Mouse (Mus musculus): ENCODE measurements at regions not wholly inside any gene's neighbourhood (a gene's known extent, or its start where the extent isn't known, plus 50 kb on each side); places are given as distances from the start of the nearest gene placed in this dataset.

DNA sequence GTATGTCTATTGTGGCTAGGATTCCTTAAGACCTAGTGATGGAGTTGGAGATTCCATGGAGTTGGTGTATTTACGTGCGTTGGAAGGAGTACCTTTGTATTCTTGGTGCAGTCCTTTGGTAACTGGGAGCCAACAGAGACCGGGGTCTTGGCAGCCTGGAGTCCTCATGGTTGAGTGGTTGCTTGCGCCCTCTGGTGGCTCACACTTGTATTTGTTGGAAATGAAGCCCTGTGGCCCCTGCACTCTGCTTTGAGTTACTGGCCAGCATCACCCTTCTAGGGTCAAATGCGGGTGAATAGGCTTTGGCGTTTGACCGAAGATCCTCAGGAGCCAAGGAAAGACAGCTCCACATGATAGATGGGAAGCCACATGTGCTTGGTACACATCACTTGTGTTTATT, 207.1 kb downstream of the Fam169b start:
- Histone ChIP-seq H3K36me3 (ENCODE audit: control insufficient read depth, insufficient read depth, low read length) (no peaks in the 10 kb centered on the region), H3K9ac (ENCODE audit: low read length) (no peak overlapping the region), H3K4me2 (ENCODE audit: low read length) (no peak overlapping the region), H3K27me3 (replicated peaks; ENCODE audit: control insufficient read depth, insufficient read depth, low read length) (peaks cover 6% of the 10 kb centered on the region; the same call in 1 of the 2 replicates), H3K4me1 (replicated peaks; ENCODE audit: control insufficient read depth, insufficient read depth, low read length) (no peaks in the 10 kb centered on the region), H3K27ac (ENCODE audit: low read depth) (no peak overlapping the region), H3K9me3 (ENCODE audit: control insufficient read depth, low read length) (no peaks in the 10 kb centered on the region), H3K4me3 (ENCODE audit: low read depth, low read length) (no peak overlapping the region)
- 28% methylated on average over 7 of the region's 7 CpGs for WGBS
- ATAC-seq (replicated peaks; ENCODE audit: low FRiP score, low TSS enrichment, low read depth), result peak; percentile 50; the same call in 1 of the 2 replicates
- DNase-seq (ENCODE audit: low spot score), result peak; percentile 71

- WGBS, result 55% methylated on average over 3 of the region's 3 CpGs
- ATAC-seq (replicated peaks; ENCODE audit: low FRiP score, low TSS enrichment, low read depth) (no peak), DNase-seq (ENCODE audit: low spot score) (peak; percentile 48)
- Histone ChIP-seq H3K9ac (ENCODE audit: low read length) (no peak overlapping the region), H3K36me3 (ENCODE audit: control insufficient read depth, insufficient read depth, low read length) (no peaks in the 10 kb centered on the region), H3K4me3 (ENCODE audit: low read depth, low read length) (no peak overlapping the region), H3K27ac (ENCODE audit: low read depth) (no peak overlapping the region), H3K27me3 (replicated peaks; ENCODE audit: control insufficient read depth, insufficient read depth, low read length) (peaks cover 6% of the 10 kb centered on the region; the same call in 1 of the 2 replicates), H3K4me1 (replicated peaks; ENCODE audit: control insufficient read depth, insufficient read depth, low read length) (no peaks in the 10 kb centered on the region), H3K4me2 (ENCODE audit: low read length) (no peak overlapping the region), H3K9me3 (ENCODE audit: control insufficient read depth, low read length) (no peaks in the 10 kb centered on the region)
Observed at GRCm38 (mm10) chr7:68480336-68480735, 206.7 kb downstream of the Fam169b start.

DNA sequence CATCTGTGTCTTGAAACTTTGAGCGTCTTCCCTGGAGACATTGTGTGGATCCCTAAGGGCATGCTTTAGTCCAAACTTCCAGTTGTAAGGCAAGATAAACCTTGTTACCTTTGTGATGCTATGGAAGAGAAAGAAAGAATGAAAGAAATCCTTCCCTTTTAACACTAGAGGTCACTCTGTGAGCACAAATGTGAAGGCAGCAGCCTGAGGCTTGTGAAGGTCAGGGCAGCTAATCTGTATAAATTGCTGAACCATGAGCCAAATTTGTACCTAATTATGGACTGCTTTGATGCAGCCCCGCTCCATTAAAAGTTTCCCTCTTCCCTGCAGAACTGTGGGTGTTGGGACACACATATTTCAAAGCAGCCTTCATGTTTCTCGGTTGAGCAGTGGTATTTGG, 204.4 kb downstream of the Fam169b start:
- no peaks in the 10 kb centered on the region for H3K9me3 ChIP-seq (ENCODE audit: control insufficient read depth, low read length)
- no peak overlapping the region for H3K27ac ChIP-seq (ENCODE audit: low read depth)
- peaks cover 6% of the 10 kb centered on the region; the same call in 1 of the 2 replicates for H3K27me3 ChIP-seq (replicated peaks; ENCODE audit: control insufficient read depth, insufficient read depth, low read length)
- H3K4me3 ChIP-seq (ENCODE audit: low read depth, low read length), result no peak overlapping the region
- H3K4me1 ChIP-seq (replicated peaks; ENCODE audit: control insufficient read depth, insufficient read depth, low read length), result no peaks in the 10 kb centered on the region; the same call in 1 of the 2 replicates
- H3K4me2 ChIP-seq (ENCODE audit: low read length), result no peak overlapping the region
- H3K36me3 ChIP-seq (ENCODE audit: control insufficient read depth, insufficient read depth, low read length), result no peaks in the 10 kb centered on the region
- DNase-seq (ENCODE audit: low spot score), result no peak
- ATAC-seq (replicated peaks; ENCODE audit: low FRiP score, low TSS enrichment, low read depth), result no peak
- no peak overlapping the region for H3K9ac ChIP-seq (ENCODE audit: low read length)
- 58% methylated on average over 3 of the region's 3 CpGs for WGBS

DNA sequence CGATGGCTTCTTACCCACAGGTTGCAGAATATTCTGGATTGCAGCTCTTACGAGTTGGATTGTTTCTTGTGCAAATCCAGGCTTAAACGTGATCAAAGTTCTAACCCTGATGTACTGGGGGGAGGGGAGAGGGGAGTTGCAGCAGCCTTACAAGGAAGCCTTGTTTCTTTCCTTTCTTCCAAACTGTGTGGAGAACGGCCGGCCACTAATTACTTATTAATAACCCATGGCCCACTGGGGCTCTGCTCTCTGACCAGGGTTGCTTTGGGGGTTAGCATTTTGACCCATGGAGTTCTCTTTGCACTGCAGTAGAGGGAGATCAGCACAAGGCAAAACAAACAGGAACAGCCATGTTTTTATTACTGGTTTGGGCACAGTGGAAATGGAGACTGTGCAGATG, 199.2 kb downstream of the Fam169b start:
- H3K27me3 ChIP-seq (replicated peaks; ENCODE audit: control insufficient read depth, insufficient read depth, low read length), result no peaks in the 10 kb centered on the region
- DNase-seq (ENCODE audit: low spot score) (no peak), ATAC-seq (replicated peaks; ENCODE audit: low FRiP score, low TSS enrichment, low read depth) (no peak)
- H3K9ac ChIP-seq (ENCODE audit: low read length), result no peak overlapping the region
- 22% methylated on average over 5 of the region's 5 CpGs for WGBS
- H3K27ac ChIP-seq (ENCODE audit: low read depth), result no peak overlapping the region
- H3K36me3 ChIP-seq (ENCODE audit: control insufficient read depth, insufficient read depth, low read length), result no peaks in the 10 kb centered on the region
- H3K4me2 ChIP-seq (ENCODE audit: low read length), result no peak overlapping the region
- no peaks in the 10 kb centered on the region; the same call in 1 of the 2 replicates for H3K4me1 ChIP-seq (replicated peaks; ENCODE audit: control insufficient read depth, insufficient read depth, low read length)
- no peaks in the 10 kb centered on the region for H3K9me3 ChIP-seq (ENCODE audit: control insufficient read depth, low read length)
- no peak overlapping the region for H3K4me3 ChIP-seq (ENCODE audit: low read depth, low read length)

- Histone ChIP-seq H3K27ac (ENCODE audit: low read depth) (no peak overlapping the region), H3K36me3 (ENCODE audit: control insufficient read depth, insufficient read depth, low read length) (no peaks in the 10 kb centered on the region), H3K4me3 (ENCODE audit: low read depth, low read length) (no peak overlapping the region), H3K27me3 (replicated peaks; ENCODE audit: control insufficient read depth, insufficient read depth, low read length) (no peaks in the 10 kb centered on the region), H3K9ac (ENCODE audit: low read length) (no peak overlapping the region), H3K4me2 (ENCODE audit: low read length) (no peak overlapping the region), H3K9me3 (ENCODE audit: control insufficient read depth, low read length) (no peaks in the 10 kb centered on the region), H3K4me1 (replicated peaks; ENCODE audit: control insufficient read depth, insufficient read depth, low read length) (no peaks in the 10 kb centered on the region; the same call in 1 of the 2 replicates)
- no peak for ATAC-seq (replicated peaks; ENCODE audit: low FRiP score, low TSS enrichment, low read depth)
- WGBS, result 24% methylated on average over 11 of the region's 11 CpGs
- DNase-seq (ENCODE audit: low spot score), result no peak
Observed at GRCm38 (mm10) chr7:68470983-68471382, 197.3 kb downstream of the Fam169b start.

GRCm38 (mm10) chr7:68468574-68468973, 194.9 kb downstream of the Fam169b start:
- 82% methylated on average over 5 of the region's 5 CpGs for WGBS
- ATAC-seq (replicated peaks; ENCODE audit: low FRiP score, low TSS enrichment, low read depth), result no peak
- H3K9me3 ChIP-seq (ENCODE audit: control insufficient read depth, low read length), result no peaks in the 10 kb centered on the region
- H3K9ac ChIP-seq (ENCODE audit: low read length), result no peak overlapping the region
- no peaks in the 10 kb centered on the region; the same call in 1 of the 2 replicates for H3K4me1 ChIP-seq (replicated peaks; ENCODE audit: control insufficient read depth, insufficient read depth, low read length)
- H3K36me3 ChIP-seq (ENCODE audit: control insufficient read depth, insufficient read depth, low read length), result no peaks in the 10 kb centered on the region
- no peaks in the 10 kb centered on the region for H3K27me3 ChIP-seq (replicated peaks; ENCODE audit: control insufficient read depth, insufficient read depth, low read length)
- H3K4me2 ChIP-seq (ENCODE audit: low read length), result no peak overlapping the region
- DNase-seq (ENCODE audit: low spot score), result no peak
- H3K4me3 ChIP-seq (ENCODE audit: low read depth, low read length), result no peak overlapping the region
- no peak overlapping the region for H3K27ac ChIP-seq (ENCODE audit: low read depth)

DNA sequence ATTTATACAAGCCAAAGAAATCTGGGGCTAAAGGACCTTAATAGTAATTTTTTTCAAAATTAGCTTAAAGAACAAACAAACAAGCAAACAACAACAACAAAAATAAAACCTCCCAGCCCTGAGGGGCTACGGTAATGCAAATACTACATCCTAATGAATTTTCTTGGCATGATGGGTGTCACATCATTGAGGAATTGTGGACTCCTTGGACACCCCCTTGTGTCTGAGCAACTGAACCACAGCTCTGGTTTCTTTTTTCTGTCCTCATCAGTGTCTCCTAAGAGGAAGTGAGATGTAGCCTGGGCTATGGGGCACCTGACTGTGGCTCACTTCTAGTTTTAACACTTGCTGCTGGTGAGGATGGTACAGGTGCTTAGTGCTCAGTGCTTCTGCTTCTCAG, 184.2 kb downstream of the Fam169b start:
- Histone ChIP-seq H3K4me3 (ENCODE audit: low read depth, low read length) (no peak overlapping the region), H3K27ac (ENCODE audit: low read depth) (no peak overlapping the region), H3K4me1 (replicated peaks; ENCODE audit: control insufficient read depth, insufficient read depth, low read length) (no peaks in the 10 kb centered on the region), H3K36me3 (ENCODE audit: control insufficient read depth, insufficient read depth, low read length) (no peaks in the 10 kb centered on the region), H3K4me2 (ENCODE audit: low read length) (no peak overlapping the region), H3K27me3 (replicated peaks; ENCODE audit: control insufficient read depth, insufficient read depth, low read length) (no peaks in the 10 kb centered on the region), H3K9me3 (ENCODE audit: control insufficient read depth, low read length) (no peaks in the 10 kb centered on the region), H3K9ac (ENCODE audit: low read length) (no peak overlapping the region)
- ATAC-seq (replicated peaks; ENCODE audit: low FRiP score, low TSS enrichment, low read depth) (no peak), DNase-seq (ENCODE audit: low spot score) (no peak)
- WGBS, result 79% methylated on average over 1 of the region's 1 CpGs

DNA sequence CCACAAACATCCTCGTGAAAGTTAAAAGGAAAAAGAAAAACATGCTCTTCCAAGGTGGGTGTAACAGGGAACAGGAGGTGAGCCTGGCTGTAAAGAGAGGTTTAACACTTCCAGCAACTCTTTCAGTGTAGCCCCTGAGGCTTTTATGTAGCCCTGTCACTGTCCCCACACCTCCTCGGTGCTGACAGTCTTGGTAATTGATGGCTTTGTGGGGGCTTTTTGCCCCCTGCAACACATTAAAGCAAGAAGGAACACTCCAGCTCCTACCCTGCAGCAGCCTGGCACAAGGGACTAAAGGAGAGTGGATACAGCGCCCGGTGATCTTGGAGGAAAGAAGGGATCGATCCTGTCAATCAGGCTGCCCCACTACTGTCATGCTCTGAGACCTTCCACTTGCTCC, 181.8 kb downstream of the Fam169b start:
- H3K27ac ChIP-seq (ENCODE audit: low read depth), result no peak overlapping the region
- H3K27me3 ChIP-seq (replicated peaks; ENCODE audit: control insufficient read depth, insufficient read depth, low read length), result no peaks in the 10 kb centered on the region
- no peaks in the 10 kb centered on the region for H3K36me3 ChIP-seq (ENCODE audit: control insufficient read depth, insufficient read depth, low read length)
- H3K9me3 ChIP-seq (ENCODE audit: control insufficient read depth, low read length), result no peaks in the 10 kb centered on the region
- no peak overlapping the region for H3K4me2 ChIP-seq (ENCODE audit: low read length)
- no peak overlapping the region for H3K9ac ChIP-seq (ENCODE audit: low read length)
- H3K4me3 ChIP-seq (ENCODE audit: low read depth, low read length), result no peak overlapping the region
- ATAC-seq (replicated peaks; ENCODE audit: low FRiP score, low TSS enrichment, low read depth), result no peak
- H3K4me1 ChIP-seq (replicated peaks; ENCODE audit: control insufficient read depth, insufficient read depth, low read length), result no peaks in the 10 kb centered on the region
- no peak for DNase-seq (ENCODE audit: low spot score)
- whole genome bisulfite sequencing, result 42% methylated on average over 5 of the region's 5 CpGs

DNA sequence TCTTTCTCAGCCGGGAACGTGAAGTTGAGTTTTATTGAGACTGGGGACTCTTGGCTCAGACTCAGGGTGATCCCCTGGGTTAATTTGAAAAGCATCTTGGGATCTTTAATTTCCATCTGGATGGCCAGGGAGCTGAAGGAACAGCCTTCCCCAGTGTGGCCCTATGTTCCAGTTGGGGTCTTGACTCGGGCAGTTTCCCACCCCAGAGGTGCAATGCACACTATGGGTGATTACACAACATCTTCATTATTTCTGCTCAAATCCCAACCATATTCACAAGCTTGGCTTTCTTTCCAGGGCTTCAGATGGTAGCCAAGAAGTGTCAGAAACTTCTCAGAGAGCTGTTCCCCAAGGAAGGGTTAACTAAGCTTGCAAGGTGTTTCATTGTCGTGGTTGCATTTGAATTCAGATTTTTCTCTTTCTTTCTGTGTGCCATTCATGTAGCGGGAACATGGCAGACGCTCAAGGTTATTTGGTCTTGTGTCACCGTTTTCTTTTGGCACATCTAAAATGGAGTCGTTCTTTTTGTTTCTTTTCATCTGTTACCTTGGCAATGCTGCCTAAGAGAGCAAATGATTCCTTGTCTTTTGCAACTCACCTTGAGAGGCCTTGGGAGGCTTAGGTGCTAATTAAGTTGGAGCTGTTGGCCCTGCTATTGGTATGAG, 179.5 kb downstream of the Fam169b start:
- Histone ChIP-seq H3K9me3 (ENCODE audit: control insufficient read depth, low read length) (no peaks in the 10 kb centered on the region), H3K4me1 (replicated peaks; ENCODE audit: control insufficient read depth, insufficient read depth, low read length) (no peaks in the 10 kb centered on the region), H3K9ac (ENCODE audit: low read length) (no peak overlapping the region), H3K4me2 (ENCODE audit: low read length) (no peak overlapping the region), H3K27me3 (replicated peaks; ENCODE audit: control insufficient read depth, insufficient read depth, low read length) (no peaks in the 10 kb centered on the region), H3K27ac (ENCODE audit: low read depth) (no peak overlapping the region), H3K36me3 (ENCODE audit: control insufficient read depth, insufficient read depth, low read length) (no peaks in the 10 kb centered on the region), H3K4me3 (ENCODE audit: low read depth, low read length) (no peak overlapping the region)
- DNase-seq (ENCODE audit: low spot score) (no peak), ATAC-seq (replicated peaks; ENCODE audit: low FRiP score, low TSS enrichment, low read depth) (no peak)
- 86% methylated on average over 8 of the region's 8 CpGs for WGBS

All from intestine, embryonic 14.5 days (tissue).